Mouse (Mus musculus): ENCODE data around the gene Stpg4.

Stpg4 gene

GRCm38 (mm10) chr17:87446767-87447611 is 19.4 kb upstream of the Stpg4 start, which contains the start of gene Calm2:
Calm2 (minus strand) TSS chr17:87446935.
- DNase-seq: peak; percentile 97

DNA sequence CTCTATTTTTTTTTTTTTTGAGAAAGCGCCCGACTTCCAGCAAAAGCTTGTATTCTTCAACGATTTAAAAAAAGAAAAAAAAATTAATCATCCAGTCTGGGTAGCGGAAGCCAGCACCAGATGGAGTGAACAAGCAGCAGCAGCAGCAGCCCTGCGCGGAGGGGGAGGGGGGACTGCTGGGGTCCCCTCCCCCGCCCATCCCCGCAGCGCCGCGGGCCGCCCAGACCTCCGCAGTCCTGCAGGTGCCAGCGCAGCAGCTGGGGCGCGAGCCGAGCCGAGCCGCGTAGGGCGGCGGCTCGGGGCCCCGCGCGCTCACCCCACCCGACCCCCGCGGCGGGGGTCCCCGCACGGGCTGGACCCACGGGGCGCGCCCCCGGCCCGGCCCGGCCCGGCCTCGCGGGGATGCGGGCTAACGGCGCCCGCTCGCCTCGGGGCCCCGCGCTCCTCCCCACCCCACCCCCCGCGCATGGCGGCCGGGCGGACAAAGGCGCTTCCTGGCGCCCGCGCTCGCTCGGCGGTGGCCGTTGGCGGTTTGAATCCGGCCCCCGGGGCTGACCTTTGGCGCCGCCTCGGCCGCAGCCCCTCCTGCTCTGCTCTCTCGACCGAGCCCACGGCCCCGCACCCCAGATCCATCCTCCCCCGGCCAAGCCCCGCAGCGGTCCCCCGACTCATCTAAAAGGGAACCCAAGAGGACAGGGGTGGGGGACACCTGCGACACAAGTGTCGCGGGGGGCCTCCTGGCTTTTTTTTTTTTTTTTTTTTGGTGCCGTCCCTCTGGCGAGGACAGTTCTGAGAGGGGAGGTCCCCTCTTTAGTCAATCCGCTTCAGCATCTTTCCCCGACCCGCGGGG is 18.6 kb upstream of the Stpg4 start:
- DNase-seq: no peak

DNA sequence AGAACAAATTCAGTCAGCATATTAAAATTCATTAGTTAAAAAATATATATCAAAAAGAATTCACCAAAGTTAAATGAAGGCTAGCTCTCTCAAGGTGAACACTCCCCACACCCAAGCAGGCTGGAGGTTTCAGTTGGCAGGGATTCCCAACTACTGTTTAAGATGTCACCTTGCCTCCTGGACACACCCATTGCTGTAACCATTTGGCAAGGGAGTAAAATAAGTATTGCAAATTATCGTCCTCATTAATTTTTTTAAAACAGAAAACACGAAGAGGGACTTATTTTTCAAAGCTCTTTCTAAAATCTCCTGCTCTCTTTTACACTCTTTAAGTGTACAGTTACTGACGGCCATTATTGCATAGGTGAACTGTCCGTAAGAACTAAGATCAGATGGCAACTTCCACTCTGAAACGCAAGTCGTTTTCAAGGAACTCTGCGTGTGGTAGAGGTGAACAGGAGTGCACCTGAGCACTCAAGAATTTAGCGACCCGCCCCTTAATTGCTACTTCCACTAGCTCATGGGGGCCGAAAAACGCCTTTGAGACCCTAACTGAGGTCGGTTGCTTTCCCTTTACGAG is 17.9 kb upstream of the Stpg4 start:
- DNase-seq: no peak

DNA sequence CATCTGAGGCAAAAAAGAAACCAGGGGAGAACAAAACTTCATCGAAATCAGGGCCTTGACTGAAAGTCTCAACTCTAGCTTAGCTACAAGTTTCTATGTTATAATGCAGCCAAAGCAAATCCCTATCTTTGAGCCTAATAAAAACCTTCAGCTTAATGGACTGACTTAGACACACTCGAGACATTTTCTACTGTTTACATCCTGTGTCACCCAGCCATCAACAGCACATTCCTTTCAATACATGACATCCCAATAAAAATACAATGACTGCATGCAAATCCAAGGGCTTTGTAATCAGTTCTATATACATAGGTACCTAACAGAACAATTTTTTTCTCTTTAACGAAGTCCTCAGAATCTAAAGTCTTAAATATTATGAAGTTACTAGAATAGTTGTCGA is 17.2 kb upstream of the Stpg4 start:
- no peak for DNase-seq

GRCm38 (mm10) chr17:87441537-87441936 is 14.0 kb upstream of the Stpg4 start:
- DNase-seq: no peak

GRCm38 (mm10) chr17:87439441-87439840 is 11.9 kb upstream of the Stpg4 start:
- DNase-seq: no peak

- DNase-seq: no peak
These were observed 6.4 kb upstream of the Stpg4 start for GRCm38 (mm10) chr17:87433929-87434328.

DNA sequence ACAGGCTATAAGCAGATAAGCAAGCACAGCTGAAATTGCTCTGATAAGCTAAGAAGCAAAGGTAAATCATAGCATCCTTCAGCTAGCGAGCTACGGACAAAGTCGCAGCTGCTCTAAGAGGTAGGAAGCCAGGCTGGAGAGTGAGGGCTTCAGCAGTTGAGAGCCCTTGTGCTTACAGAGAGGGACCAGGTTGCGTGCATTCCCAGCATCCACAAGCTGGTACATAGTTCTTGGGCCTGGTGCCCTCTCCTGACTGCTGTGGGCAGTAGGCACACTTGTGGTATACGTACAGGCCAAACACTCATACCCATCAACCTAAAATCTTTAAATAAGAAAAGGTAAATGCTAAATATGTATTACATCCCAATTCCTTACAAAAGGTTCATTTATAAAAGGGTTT is 5.2 kb upstream of the Stpg4 start:
- DNase-seq: no peak

DNA sequence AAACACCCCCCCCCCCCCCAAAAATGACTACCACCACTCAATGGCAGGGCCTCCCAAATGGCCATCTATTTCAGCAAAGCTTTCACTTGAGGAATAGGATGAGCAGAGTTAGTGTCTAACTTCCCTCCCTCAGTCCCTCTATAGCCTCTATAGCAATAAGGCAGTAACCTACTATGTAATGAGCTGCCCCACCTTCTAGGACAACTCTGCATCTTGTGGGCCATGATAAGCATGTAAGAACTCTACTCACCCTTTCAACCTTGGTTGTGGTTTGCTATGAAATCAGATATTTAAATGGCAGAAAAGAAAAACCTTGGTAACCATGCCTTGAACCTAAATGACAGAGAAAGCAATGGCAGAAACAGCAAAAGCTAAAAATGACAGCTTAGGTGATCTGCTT is 4.8 kb upstream of the Stpg4 start:
- DNase-seq: no peak

- DNase-seq: no peak
These were observed 1.9 kb upstream of the Stpg4 start for GRCm38 (mm10) chr17:87429431-87429830.

DNA sequence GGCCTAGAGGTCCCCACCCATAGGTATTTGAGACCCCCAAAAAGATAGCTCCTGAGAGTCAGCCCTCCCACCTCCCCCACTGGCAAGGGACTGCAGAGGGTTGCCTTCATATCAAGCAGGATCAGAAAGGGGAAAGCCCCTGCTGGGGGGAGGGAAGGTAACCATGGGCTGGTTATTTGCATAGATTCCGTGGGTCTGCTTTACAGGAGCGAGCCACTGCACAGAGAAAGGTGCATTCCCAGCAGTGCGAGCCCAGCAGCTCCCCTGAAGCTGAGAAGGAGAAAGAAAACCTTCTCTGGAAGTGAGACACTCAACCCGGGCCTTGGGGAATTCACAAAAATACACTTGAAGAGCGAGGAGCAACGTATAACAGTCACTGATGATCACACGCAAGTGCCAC is 9.5 kb downstream of the Stpg4 start:
- DNase-seq: no peak

GRCm38 (mm10) chr17:87406646-87407045 is 20.9 kb downstream of the Stpg4 start:
- no peak for DNase-seq

- DNase-seq: no peak
These were observed 22.0 kb downstream of the Stpg4 start for GRCm38 (mm10) chr17:87405576-87405975.

DNA sequence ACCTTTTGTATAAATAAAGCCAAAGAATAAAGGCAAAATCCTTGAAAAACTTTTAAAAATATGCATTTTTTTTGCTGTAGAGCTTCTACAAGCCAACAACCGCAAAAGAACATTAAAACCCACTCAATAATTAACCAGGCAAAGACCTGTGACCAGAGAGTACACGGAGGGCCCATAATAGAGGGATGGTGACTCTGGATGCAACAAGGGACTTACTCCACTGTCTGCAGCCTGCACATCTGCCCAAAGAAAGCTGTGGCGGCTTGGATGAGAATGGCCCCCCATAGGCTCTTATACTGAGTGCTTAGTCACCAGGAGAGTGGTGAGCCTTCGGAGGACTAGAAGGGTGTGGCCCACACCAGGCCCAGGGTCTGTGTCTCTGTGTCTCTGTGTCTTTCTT is 24.1 kb downstream of the Stpg4 start:
- no peak for DNase-seq

DNA sequence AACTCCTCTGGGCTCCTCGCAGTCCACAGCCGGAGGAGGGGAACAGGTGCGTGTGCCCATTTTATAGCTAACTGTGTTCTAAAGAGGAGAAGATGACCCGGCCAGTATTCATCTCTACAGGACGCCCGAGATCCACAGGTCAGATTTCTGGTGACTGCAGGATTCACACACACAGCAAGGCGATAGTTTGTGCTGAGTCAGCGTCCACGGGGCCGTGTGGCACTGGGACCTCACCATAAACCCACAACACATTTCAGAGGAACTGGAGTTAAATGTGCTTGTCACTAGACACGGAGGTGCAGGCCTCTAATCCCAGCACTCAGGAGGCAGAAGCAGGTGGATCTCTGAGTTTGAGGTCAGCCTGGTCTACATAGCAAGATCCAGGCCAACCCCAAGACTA is 25.1 kb downstream of the Stpg4 start:
- no peak for DNase-seq

- DNase-seq: no peak
These were observed 30.5 kb downstream of the Stpg4 start for GRCm38 (mm10) chr17:87397088-87397487.

DNA sequence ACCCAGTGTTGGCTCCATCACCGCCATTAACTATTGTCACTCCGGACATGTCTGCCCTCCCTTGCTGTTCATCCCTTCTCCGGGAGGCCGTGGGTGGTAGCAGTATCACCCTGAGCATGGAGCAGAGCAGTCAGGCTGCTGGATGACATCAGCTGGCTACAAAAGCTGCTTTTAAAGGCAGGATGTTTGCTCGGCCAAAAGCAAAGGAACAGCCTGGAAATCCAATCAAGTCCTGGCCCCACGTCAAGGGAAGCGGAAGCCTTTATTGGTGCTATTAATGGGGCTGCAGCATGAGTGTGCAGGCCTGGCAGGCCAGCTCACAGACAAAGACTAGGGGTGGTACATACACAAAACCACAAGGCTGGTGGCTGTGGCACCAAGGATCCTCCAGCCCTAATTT is 36.3 kb downstream of the Stpg4 start:
- DNase-seq: peak; percentile 31

GRCm38 (mm10) chr17:87387068-87387467 is 40.5 kb downstream of the Stpg4 start:
- DNase-seq: peak; percentile 44

- no peak for DNase-seq
These were observed 41.7 kb downstream of the Stpg4 start for GRCm38 (mm10) chr17:87385835-87386234.

DNA sequence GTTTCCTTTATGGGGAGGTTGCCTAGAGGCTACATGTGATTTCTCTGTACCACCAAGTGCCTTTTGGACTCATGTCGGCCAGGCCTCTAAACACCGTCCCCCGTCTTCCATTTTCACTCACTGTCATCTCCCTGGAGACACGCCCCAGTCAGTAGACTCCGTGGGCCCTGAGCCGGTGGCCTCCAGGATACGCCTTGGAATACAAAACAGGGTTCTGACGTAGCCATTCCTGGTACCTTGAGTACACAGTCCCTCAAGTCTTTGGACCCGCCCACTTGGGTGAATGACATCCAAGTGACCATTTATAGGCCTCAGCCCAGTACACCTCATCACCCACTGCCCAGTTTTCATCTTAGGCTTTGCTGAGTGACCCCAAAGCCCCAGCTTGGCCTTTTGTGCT is 46.9 kb downstream of the Stpg4 start:
- no peak for DNase-seq

DNA sequence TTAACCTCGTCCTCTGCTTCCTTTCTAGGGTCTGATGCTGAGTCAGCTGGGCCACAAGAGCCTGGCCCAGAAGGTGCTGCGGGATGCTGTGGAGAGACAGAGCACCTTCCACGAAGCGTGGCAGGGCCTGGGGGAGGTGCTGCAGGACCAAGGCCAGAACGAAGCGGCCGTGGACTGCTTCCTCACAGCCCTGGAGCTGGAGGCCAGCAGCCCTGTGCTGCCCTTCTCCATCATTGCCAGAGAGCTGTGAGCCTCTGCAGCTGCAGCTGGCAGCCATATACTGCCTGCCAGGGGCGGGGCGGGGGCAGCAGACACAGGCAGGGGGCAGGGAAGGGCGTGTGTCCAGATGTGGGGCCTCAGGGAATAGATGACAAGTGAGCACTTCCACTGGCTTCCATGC is 47.7 kb downstream of the Stpg4 start:
- no peak for DNase-seq

DNA sequence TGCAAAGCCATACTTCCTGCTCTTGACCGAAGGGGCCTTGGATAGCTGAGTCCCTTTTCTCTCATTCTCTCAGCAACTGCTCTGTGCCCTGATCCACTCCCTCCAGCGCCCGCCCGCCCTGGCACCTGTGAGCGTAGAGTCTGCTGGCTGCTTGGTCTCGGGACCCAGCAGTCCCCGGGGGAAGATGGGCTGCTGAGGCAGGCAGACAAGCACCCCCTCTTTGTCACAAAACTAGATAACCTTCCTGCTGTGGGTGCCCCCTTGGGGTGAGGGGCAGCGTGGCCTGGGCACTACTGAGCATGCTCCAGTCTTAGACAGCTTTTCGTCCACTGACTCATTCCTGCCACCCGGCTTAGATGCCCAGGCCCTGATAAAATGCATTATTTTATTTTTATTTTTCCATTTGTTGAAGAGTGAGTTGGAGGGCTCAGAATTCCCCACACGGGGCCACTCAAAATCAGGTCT is 48.3 kb downstream of the Stpg4 start:
- DNase-seq: no peak

DNA sequence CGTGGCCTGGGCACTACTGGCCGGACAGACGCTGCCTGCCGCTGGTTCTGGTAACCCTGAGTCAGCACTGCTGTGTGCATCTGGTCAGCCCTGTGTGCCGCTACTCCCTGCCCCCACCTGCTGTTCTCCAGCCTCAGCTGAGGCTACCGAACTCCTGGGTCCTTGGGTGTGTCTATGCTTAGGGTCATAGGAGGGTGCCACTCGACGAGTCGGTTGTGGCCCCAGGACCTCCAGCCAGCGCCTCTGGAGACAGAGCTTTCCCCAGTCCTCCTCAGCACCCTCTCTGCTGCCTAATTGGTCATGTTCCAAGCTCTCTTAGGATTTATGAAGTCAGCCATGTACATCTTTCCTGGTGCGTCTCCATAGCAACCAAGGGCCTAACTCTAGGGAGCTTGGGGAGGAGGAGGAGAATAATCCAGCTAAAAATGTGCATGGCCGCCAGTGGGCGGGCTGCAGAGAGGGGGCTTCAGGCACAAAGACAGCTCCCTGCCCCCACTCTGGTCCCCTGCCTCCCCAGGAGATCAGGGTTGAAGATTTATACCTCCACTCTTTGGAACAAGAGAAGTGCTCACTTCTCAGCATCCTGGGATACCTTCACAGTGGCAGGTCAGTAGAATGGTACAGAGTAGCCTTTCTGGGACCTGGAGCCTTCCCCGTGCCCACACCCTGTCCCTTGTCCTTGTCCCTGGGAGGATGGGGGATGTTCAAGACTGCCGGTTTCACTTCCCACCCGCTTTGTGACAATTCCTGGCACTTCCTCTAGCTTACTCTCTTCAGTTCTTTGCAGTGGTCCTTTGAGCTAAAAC is 49.0 kb downstream of the Stpg4 start:
- DNase-seq: peak; percentile 35
